22 mouse cellular contexts compared by ENCODE assay signal in genomic region chr16:11366851-11367250, GRCm38 (mm10). TPM values are rescaled to one million over a fixed set of nuclear protein-coding genes. Genes with fewer than 3 reads are reported as not detected.
"Had no signal": no experiment of that assay in that cellular context is flagged by ENCODE, and none has a peak within 500 bp of the region (broad histone marks: within the 10 kb centered on the region; RNA-seq: fewer than 3 reads in every experiment).

No protein-coding gene starts in this region.

- H3K4me3 ChIP-seq: intestine, embryonic 15.5 days; left cerebral cortex, adult 2 months; liver, embryonic 13.5 days had no signal

- H3K36me3 ChIP-seq: intestine, embryonic 15.5 days; liver, embryonic 13.5 days had no signal

- DNase-seq: kidney, postnatal 14 days; layer of hippocampus, postnatal 36 days; liver, embryonic 13.5 days; lung, adult 2 months; lung, postnatal 14 days; lung, postnatal 4 days; midbrain, embryonic 14.5 days; right cerebral cortex, adult 18-20 months; right cerebral cortex, postnatal 14 days; right cerebral cortex, postnatal 4 days; thymus, postnatal 36 days had no signal

- H3K9me3 ChIP-seq: intestine, embryonic 15.5 days; liver, embryonic 13.5 days had no signal

- H3K27ac ChIP-seq: intestine, embryonic 15.5 days; left cerebral cortex, adult 2 months; liver, embryonic 13.5 days; stomach, postnatal 0 days had no signal

- ATAC-seq: intestine, embryonic 15.5 days had no signal

- H3K4me2 ChIP-seq: intestine, embryonic 15.5 days; liver, embryonic 13.5 days; midbrain, embryonic 11.5 days had no signal

- H3K9ac ChIP-seq: intestine, embryonic 15.5 days; liver, embryonic 13.5 days had no signal

- H3K27me3 ChIP-seq: intestine, embryonic 15.5 days; liver, embryonic 13.5 days had no signal

RNA-seq across cellular contexts. Expression of gene Tnfrsf17, which starts 53.2 kb away (rescaled TPM):
- polyA plus RNA-seq: intestine, embryonic 15.5 days; limb, embryonic 11.5 days; liver, adult 2 months; liver, embryonic 13.5 days; liver, embryonic 16.5 days; lung, embryonic 16.5 days; midbrain, embryonic 11.5 days; midbrain, embryonic 14.5 days; neural tube, embryonic 11.5 days; neural tube, embryonic 14.5 days; stomach, embryonic 14.5 days had no signal
